Mouse (Mus musculus): Measurements from ENCODE around the gene C1qtnf6.

Gene C1qtnf6

GRCm38 (mm10) chr15:78480111-78480510 lies 51.1 kb downstream of the C1qtnf6 start:
- DNase-seq (ENCODE audit: low spot score in 2 of 2): no peak

- DNase-seq (ENCODE audit: low spot score in 2 of 2): peak in 1 of 2 experiments; percentile 15
Measured at GRCm38 (mm10) chr15:78479470-78479869, 51.7 kb downstream of the C1qtnf6 start.

- no peak for DNase-seq (ENCODE audit: low spot score in 2 of 2)
Measured at GRCm38 (mm10) chr15:78478073-78478472, 53.1 kb downstream of the C1qtnf6 start.

- DNase-seq (ENCODE audit: low spot score in 2 of 2): no peak
Measured at GRCm38 (mm10) chr15:78476878-78477277, 54.3 kb downstream of the C1qtnf6 start.

- no peak for DNase-seq (ENCODE audit: low spot score in 2 of 2)
Measured at GRCm38 (mm10) chr15:78475604-78476031, 55.6 kb downstream of the C1qtnf6 start.

- DNase-seq (ENCODE audit: low spot score in 2 of 2): no peak
Measured at GRCm38 (mm10) chr15:78473442-78473841, 57.8 kb downstream of the C1qtnf6 start.

Measured in urinary bladder, adult 18-20 months (tissue).